Mouse (Mus musculus): ENCODE results near the gene Zswim9.

The Zswim9 gene

DNA sequence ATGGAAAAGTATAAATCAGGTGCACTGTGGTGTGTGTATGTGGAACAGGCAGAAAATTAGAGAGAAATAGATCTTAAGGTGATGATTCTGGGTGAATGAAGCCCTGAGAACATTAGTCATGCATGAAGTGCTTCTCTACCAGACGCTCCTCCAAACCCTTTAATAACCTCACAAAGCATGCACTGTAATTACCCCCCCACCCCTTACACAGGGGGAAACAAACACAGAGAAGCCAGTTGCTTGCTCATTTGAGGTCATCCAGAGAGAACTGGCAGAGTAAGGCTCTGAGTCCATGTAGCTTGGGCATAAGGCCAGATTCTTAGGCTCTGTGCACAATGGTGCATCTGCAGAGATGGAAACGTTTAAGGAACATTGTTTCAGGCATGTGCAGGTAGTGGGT is 14.1 kb downstream of the Zswim9 start:
- DNase-seq = no peak

DNA sequence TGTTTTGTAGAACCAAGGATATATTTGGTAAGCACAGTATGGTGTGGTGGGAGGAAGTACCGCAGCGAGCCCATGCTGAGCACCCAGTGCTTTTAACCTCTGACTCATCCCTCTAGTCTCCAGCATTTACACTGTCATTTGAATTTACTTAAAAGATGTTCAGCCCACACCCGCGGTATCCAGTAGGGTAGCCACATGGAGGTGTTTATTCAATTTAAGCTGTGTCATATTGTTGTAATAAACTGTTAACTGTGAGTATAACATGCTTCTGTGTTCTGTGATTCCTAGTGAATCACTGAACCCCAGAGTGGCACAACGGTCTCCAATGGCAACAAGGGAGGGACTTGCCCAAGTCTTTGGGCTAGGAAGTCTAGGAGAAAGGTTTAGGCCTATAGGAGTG is 14.7 kb downstream of the Zswim9 start:
- no peak for DNase-seq

DNA sequence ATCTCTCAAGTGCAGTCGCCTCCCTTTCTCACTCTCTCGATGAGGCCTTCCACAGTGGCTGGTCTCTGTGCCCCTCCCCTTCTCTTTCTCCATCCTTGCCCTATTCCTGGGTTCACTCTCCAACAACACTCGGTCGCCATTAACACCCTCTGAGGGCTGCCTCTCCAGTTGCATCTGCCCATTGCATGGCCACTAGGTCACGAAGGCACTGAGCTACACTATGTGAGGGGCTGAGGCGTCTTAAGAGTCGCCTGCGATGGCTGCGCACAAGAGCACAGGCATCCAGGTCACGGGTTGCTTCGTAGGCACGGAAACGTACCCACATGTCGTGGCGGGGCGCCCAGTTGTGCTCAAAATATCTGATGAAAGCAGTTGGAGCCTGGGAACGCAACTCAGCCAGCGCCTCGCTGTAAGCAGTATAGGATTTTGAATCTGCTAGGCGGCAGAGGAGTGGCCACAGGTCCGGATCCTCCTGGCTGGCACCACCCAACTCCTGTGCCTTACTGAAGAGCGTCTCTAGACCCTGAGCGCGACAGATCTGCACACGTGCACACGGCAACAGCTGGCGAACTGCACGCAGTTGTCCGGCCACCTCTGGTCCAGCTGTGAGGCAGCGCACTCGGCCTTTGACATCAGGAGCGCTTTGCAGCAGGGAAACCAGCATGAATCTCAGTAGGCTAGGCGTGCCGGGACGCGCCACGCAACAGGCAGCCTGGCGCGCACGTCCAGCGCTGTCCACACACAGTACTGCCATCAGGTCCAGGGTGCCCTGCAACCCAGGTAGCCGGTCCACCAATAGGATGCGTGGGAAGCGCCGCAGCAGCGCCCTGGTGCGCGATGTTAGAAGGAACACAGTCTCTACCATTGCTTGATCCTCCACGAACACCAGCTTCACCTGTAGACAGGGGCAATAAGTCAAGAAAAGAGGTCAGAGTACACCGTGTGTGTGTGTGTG is 17.5 kb downstream of the Zswim9 start:
- DNase-seq = peak; percentile 2

DNA sequence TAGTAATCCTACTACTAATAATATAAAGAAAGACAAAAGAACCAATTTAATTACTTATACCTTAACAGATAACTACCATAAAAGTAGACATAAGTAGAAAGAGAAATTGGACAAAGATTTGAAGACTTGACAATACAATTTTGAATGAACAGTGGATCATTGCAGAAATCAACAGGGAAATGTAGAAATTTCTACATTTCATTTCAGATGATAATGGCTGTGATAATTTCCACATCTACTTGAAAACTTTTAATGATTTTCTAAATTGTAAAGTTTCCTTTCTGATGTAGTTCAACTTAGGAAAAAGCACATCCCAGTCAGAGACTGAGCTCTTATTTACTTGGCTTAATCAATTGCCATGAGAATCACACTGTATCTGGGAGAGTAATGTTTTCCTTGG is 65.8 kb downstream of the Zswim9 start, which contains the start of gene Vmn1r89:
Gene Vmn1r89, plus strand, starts transcription at position 301 of the 400 bp plus-strand sequence.
- no peak for DNase-seq
